Mouse (Mus musculus) megakaryocyte, embryonic 14.5 days (primary cell): ENCODE measurements at regions not wholly inside any gene's neighbourhood (a gene's known extent, or its start where the extent isn't known, plus 50 kb on each side); places are given as distances from the start of the nearest gene placed in this dataset.

ENCODE experiments used
- H3K27me3 ChIP-seq: replicated peaks from 2 replicates; pipeline ENCODE3; 2012; ENCODE audit warnings: inconsistent platforms
- H3K36me3 ChIP-seq: replicated peaks from 2 replicates; pipeline ENCODE3; 2012; ENCODE audit warnings: low read length, inconsistent platforms, mixed read lengths
- H3K4me1 ChIP-seq: 2 replicates; pipeline ENCODE4 v1.6.1; 2012; ENCODE audit warnings: inconsistent platforms
- H3K4me3 ChIP-seq: replicated peaks from 2 replicates; pipeline ENCODE3; 2012; ENCODE audit warnings: moderate library complexity, mild to moderate bottlenecking, inconsistent platforms
- H3K9me3 ChIP-seq: 2 replicates; pipeline ENCODE4 v1.6.1; 2012; ENCODE audit warnings: inconsistent platforms
- FLI1 ChIP-seq: IDR thresholded peaks from 2 replicates; pipeline ENCODE4 v1.6.1; 2012; ENCODE audit warnings: low read length, inconsistent platforms, mixed read lengths
- GATA1 ChIP-seq: IDR thresholded peaks from 3 replicates; pipeline ENCODE4 v1.6.1; 2012; ENCODE audit warnings: mixed read lengths, low read length, inconsistent platforms, borderline replicate concordance

DNA sequence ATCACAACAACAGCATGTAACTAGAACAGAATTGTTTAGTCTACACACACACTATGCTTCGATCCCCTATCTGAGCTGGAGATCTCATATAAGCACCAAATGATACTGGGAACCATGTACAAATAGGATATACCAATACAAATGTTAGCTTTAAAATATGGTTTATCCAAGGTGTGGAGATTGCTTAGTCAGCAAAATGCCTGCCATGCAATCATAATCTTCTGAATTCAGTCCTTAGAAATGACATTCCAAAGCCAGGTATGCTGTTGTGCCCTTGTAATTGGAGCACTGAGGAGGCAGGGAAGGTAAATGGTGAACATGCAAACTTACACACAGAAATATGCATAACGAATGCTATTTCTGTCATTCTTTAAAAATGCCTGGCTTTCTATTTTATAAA, 54.0 kb upstream of the Thsd7b start:
- no peaks in the 10 kb centered on the region for H3K9me3 ChIP-seq
- TF ChIP-seq GATA1 (no peak), FLI1 (no peak)
- H3K4me3 ChIP-seq, result no peak overlapping the region
- no peaks in the 10 kb centered on the region for H3K27me3 ChIP-seq
- H3K36me3 ChIP-seq, result no peaks in the 10 kb centered on the region
- no peaks in the 10 kb centered on the region for H3K4me1 ChIP-seq

DNA sequence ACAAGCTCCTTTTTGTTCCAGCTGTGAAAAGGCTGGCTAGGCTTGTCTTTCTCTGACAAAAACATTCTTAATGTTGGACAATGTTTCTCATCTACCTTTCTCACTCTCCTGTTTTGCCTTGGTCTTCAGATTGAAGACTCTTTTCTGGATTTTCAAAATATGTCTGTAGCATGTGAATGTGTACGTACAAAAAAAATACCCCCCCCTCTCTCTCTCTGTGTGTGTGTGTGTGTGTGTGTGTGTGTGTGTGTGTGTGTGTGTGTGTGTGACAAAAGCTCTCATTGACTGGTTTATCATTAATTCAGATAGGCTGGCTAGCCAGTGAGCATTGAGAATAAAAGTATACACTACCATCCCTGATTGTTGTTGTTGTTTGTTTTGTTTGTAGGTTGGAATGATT, 64.3 kb upstream of the Thsd7b start:
- no peaks in the 10 kb centered on the region for H3K36me3 ChIP-seq
- TF ChIP-seq GATA1, result no peak
- no peak for TF ChIP-seq FLI1
- no peaks in the 10 kb centered on the region for H3K27me3 ChIP-seq
- no peak overlapping the region for H3K4me3 ChIP-seq
- 0 out of 2 replicates have a peak, but pooled peaks cover 3% of the 10 kb centered on the region for H3K9me3 ChIP-seq
- H3K4me1 ChIP-seq, result no peaks in the 10 kb centered on the region

DNA sequence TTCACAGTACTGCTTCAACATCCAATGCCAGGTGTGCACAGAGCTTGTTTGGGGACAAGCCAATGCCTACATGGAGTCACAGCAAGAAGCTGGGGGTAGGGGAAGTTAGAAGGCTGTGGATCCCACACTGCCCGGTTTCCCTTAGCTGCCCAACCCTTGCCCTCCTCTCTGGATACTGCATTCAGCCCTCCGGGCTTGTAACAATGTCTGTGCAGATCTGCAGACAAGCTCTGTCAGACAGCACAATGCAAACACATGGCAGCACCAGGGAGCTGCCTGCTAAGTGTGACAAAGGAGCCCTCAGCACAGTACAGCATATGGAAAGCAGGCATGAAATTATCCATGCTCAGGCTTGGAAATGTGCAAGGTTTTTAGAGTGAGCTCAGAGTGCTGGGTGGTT, 64.7 kb upstream of the Thsd7b start:
- no peaks in the 10 kb centered on the region for H3K36me3 ChIP-seq
- TF ChIP-seq FLI1, result no peak
- H3K9me3 ChIP-seq, result 0 out of 2 replicates have a peak, but pooled peaks cover 3% of the 10 kb centered on the region
- H3K27me3 ChIP-seq, result no peaks in the 10 kb centered on the region
- no peak overlapping the region for H3K4me3 ChIP-seq
- no peaks in the 10 kb centered on the region for H3K4me1 ChIP-seq

DNA sequence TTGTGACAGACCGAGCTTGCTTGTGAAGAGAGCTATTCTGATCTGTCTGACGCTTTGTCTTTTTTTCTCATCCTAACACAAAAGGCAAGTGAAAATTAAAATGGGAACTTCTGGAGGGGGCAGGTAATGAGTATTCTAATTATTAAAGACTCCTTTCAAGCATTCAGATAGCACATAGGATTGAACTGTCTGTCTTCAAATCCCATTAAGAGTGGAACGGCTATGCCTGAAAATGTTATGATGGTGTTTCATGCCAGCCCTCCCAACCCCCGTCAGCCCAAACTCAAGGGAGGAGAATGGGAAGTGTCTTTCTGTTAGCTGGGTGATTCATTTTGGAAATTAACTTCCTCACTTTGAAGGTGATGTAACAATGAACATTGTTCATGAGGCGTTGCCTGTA, 65.4 kb upstream of the Thsd7b start:
- 0 out of 2 replicates have a peak, but pooled peaks cover 3% of the 10 kb centered on the region for H3K9me3 ChIP-seq
- no peaks in the 10 kb centered on the region for H3K27me3 ChIP-seq
- H3K36me3 ChIP-seq, result no peaks in the 10 kb centered on the region
- H3K4me3 ChIP-seq, result no peak overlapping the region
- TF ChIP-seq FLI1, result no peak
- H3K4me1 ChIP-seq, result no peaks in the 10 kb centered on the region

DNA sequence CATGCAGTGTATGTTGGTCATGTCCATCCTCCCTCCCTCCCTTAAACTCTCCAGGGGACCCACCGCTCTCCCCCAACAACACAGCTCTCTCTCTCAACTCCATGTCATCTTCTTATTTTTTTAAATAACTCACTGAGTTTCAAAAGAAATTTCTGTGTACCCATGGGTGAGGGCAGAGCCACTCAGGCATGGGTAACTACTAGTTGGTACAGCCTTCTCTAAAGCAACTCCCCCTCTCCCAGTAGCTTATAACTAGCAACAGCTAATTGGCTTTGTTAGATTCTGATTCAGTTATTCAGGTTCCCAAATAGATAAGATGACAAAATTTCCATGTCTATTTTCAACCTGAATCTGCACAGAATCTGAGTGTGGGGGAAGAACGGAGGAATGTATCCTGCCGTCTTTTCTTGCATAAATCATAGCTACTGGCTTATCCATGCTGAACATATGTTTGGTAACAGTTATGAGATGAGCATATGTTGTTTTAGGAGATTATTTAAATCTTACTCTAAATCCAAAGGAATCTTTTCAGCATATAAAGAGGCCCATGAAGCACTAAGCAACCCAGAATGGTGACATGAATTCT, 92.8 kb upstream of the Thsd7b start:
- no peaks in the 10 kb centered on the region for H3K4me1 ChIP-seq
- TF ChIP-seq GATA1 (no peak), FLI1 (no peak)
- H3K4me3 ChIP-seq, result no peak overlapping the region
- H3K27me3 ChIP-seq, result no peaks in the 10 kb centered on the region
- no peaks in the 10 kb centered on the region for H3K36me3 ChIP-seq
- H3K9me3 ChIP-seq, result 0 out of 2 replicates have a peak, but pooled peaks cover 4% of the 10 kb centered on the region

DNA sequence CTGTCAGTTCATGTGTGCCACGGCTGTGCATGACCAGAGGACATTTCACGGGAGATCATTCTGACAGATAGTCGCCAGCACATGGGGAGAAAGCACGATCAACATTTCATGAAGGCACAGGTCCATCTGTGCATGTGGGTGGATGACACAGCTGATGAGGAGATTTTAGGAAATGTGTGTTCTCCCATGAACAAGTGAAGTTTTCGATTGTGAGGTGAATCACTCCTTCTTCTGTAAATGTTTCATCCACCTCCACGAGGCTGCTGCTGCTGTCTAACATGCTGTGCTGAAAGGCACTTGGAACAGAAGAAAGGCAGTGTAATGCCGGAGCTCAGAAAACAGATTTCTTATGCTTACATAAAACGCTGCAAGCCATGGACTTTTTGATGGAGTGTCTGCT, 103.2 kb upstream of the Thsd7b start:
- Histone ChIP-seq H3K36me3 (no peaks in the 10 kb centered on the region), H3K27me3 (no peaks in the 10 kb centered on the region), H3K9me3 (no peaks in the 10 kb centered on the region), H3K4me1 (no peaks in the 10 kb centered on the region), H3K4me3 (no peak overlapping the region)
- TF ChIP-seq FLI1, result no peak
- no peak for TF ChIP-seq GATA1

DNA sequence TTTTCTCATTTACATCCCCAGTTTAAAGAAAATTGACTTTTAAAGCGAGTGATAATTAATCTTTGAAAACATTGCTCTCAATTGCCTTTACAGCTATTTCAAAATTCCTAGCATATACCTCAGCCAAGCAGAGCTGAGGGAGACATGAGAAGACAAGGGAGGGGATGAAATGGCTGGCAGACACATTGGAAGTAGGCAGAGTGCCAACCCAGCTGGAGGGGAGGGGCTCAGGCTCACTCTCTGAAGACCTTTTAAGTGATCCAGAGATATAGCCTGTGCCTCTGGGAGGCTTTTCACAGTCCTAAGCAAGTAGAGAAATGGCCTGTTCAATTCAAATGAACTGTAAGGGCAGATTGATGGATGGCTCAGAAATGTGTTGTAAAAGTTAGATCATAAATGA, 122.5 kb upstream of the Thsd7b start:
- Histone ChIP-seq H3K36me3 (no peaks in the 10 kb centered on the region), H3K4me1 (no peaks in the 10 kb centered on the region), H3K27me3 (no peaks in the 10 kb centered on the region), H3K4me3 (no peak overlapping the region), H3K9me3 (no peaks in the 10 kb centered on the region)
- TF ChIP-seq GATA1 (no peak), FLI1 (no peak)

DNA sequence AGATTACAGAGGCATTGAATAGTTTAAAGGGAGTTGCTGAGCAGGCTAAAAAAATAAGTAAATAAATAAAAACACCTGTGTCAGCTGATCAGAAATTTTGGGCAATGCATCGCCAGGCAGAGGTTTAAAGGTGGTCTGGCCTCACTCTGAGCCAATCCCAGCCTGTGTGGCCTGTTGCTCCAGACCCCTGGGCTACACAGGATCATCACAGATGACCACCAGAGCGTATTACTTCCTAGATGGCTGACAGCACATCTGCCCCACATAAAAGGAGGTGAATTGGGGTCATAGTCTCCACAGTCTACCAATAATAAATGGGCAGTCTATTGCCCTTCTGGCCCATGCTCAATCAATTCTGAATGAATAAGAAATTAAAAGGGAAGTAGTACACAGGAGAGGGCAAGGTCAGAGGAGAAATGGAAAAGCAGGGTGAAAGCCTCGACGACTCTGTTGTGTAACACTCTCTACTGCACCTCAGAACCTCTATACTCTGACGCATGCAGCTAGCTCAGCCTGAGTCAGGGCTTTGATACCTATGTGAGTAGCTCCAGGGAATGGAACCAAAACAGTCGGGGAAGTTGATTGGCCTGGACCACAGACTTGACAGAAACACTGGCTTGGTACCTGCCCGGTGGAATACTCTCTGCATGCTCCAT, 124.2 kb upstream of the Thsd7b start:
- TF ChIP-seq FLI1 (no peak), GATA1 (no peak)
- Histone ChIP-seq H3K27me3 (no peaks in the 10 kb centered on the region), H3K4me3 (no peak overlapping the region), H3K4me1 (no peaks in the 10 kb centered on the region), H3K36me3 (no peaks in the 10 kb centered on the region), H3K9me3 (no peaks in the 10 kb centered on the region)

DNA sequence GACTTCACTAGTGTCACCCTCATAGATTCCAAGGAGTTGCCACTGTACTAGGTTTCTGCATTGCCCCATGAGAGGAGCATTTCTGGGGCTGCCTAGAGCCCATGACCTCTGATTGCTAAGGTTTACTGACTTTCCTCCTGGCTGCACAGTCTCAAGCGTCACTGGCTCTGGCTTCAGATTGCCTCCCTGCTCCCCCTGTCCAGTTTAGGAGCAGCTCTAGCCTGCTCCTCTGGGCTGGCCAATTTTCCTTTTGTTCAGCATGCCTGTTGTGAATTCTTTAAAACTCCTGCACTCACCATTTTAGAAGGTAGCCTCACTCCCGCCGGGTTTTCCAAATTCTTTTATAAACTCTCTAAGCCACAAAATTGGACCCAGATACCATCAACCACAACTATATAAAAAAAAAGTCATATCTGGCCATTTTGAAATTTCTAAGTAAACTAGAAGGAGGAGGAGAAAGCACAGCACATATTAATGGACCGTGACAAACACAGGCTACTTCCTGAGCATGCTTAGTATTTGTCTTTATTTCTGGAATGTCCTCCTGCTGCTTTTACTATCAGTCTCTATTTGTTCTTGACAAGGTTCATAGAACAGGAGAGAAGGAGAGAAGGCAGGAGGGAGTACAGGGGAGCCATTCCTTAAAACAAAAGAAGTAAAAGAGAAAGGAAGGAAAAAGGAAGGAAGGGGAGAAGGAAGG, 126.6 kb upstream of the Thsd7b start:
- no peaks in the 10 kb centered on the region for H3K27me3 ChIP-seq
- TF ChIP-seq FLI1 (no peak), GATA1 (no peak)
- no peaks in the 10 kb centered on the region for H3K4me1 ChIP-seq
- no peaks in the 10 kb centered on the region for H3K9me3 ChIP-seq
- H3K4me3 ChIP-seq, result no peak overlapping the region
- no peaks in the 10 kb centered on the region for H3K36me3 ChIP-seq

DNA sequence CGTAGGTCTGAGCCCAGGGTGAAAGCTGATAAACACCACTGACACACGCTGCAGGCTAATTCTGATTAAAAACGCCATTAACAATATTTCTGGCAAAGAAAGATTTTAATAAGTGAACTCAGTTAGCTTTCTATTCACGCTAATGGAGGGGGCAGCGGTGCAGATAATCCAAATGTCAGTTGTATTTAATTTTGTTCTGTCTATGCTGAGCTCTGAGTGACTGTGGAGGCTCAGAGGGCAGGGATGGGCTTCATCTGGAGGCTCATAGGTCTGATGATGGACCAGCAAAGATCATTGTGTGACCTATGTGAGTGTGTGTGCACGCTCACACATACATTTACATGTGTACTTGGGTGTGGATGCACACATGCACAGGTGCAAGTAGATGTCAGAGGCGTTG, 134.3 kb upstream of the Thsd7b start:
- TF ChIP-seq GATA1, result no peak
- 0 out of 2 replicates have a peak, but pooled peaks cover 3% of the 10 kb centered on the region for H3K9me3 ChIP-seq
- no peaks in the 10 kb centered on the region for H3K4me1 ChIP-seq
- no peaks in the 10 kb centered on the region for H3K27me3 ChIP-seq
- H3K4me3 ChIP-seq, result no peak overlapping the region
- no peaks in the 10 kb centered on the region for H3K36me3 ChIP-seq
